Mouse (Mus musculus) embryo, embryonic 10.5 days (tissue): ENCODE results near the gene Galnt17.
A peak's percentile ranks its signal among the peaks of the same experiment; 100 is the strongest.

Source experiments
- DNase-seq: peaks from one replicate; pipeline ENCODE4 v3.0.0-alpha.2; 2015; ENCODE audit warnings: low spot score

Galnt17 gene

GRCm38 (mm10) chr5:131241689-131242088 is 66.6 kb downstream of the Galnt17 start:
- no peak for DNase-seq

GRCm38 (mm10) chr5:131239813-131240212 is 68.5 kb downstream of the Galnt17 start:
- no peak for DNase-seq

- no peak for DNase-seq
These were observed 71.4 kb downstream of the Galnt17 start for GRCm38 (mm10) chr5:131236906-131237305.

GRCm38 (mm10) chr5:131233828-131234227 is 74.5 kb downstream of the Galnt17 start:
- DNase-seq, result no peak

GRCm38 (mm10) chr5:131231060-131231459 is 77.2 kb downstream of the Galnt17 start:
- DNase-seq, result no peak

- no peak for DNase-seq
These were observed 78.6 kb downstream of the Galnt17 start for GRCm38 (mm10) chr5:131229744-131230143.

- no peak for DNase-seq
These were observed 84.9 kb downstream of the Galnt17 start for GRCm38 (mm10) chr5:131223416-131223815.

GRCm38 (mm10) chr5:131222498-131223244 is 85.6 kb downstream of the Galnt17 start:
- DNase-seq, result no peak

- DNase-seq, result no peak
These were observed 90.1 kb downstream of the Galnt17 start for GRCm38 (mm10) chr5:131218221-131218620.

GRCm38 (mm10) chr5:131211618-131212017 is 96.7 kb downstream of the Galnt17 start:
- DNase-seq, result peak; percentile 8

- DNase-seq, result no peak
These were observed 107.2 kb downstream of the Galnt17 start for GRCm38 (mm10) chr5:131201146-131201545.

- DNase-seq, result no peak
These were observed 116.0 kb downstream of the Galnt17 start for GRCm38 (mm10) chr5:131192311-131192710.

GRCm38 (mm10) chr5:131184566-131184965 is 123.7 kb downstream of the Galnt17 start:
- no peak for DNase-seq

- DNase-seq, result no peak
These were observed 127.1 kb downstream of the Galnt17 start for GRCm38 (mm10) chr5:131181231-131181630.

- no peak for DNase-seq
These were observed 127.5 kb downstream of the Galnt17 start for GRCm38 (mm10) chr5:131180756-131181155.

- DNase-seq, result peak; percentile 5
These were observed 130.4 kb downstream of the Galnt17 start for GRCm38 (mm10) chr5:131177851-131178250.

- DNase-seq, result peak; percentile 22
These were observed 131.1 kb downstream of the Galnt17 start for GRCm38 (mm10) chr5:131177168-131177567.

GRCm38 (mm10) chr5:131169186-131169585 is 139.1 kb downstream of the Galnt17 start:
- DNase-seq, result no peak

- no peak for DNase-seq
These were observed 140.9 kb downstream of the Galnt17 start for GRCm38 (mm10) chr5:131167366-131167765.

GRCm38 (mm10) chr5:131165681-131166080 is 142.6 kb downstream of the Galnt17 start:
- peak; percentile 12 for DNase-seq

GRCm38 (mm10) chr5:131157866-131158265 is 150.4 kb downstream of the Galnt17 start:
- DNase-seq, result peak; percentile 22

- no peak for DNase-seq
These were observed 152.0 kb downstream of the Galnt17 start for GRCm38 (mm10) chr5:131156323-131156722.

- DNase-seq, result peak; percentile 24
These were observed 165.7 kb downstream of the Galnt17 start for GRCm38 (mm10) chr5:131142606-131143005.

GRCm38 (mm10) chr5:131134809-131135208 is 173.5 kb downstream of the Galnt17 start:
- no peak for DNase-seq
